Mouse (Mus musculus) hindbrain, embryonic 16.5 days (tissue): Measurements from ENCODE around the gene Odf3l1. TPM values are rescaled to one million over a fixed set of nuclear protein-coding genes. Genes with fewer than 3 reads are reported as not detected.

ENCODE experiments used
- ATAC-seq: fragments of 200-750 bp; cut with Nextera tagmentation; 2 replicates; pipeline ENCODE4 v1.8.0; 2017; ENCODE audit warnings: moderate TSS enrichment, moderate library complexity
- H3K27ac ChIP-seq: fragments of 300-500 bp; sonication (generic); 2 replicates; pipeline ENCODE4 v1.5.1; 2014; ENCODE audit warnings: low read depth, mild to moderate bottlenecking, control low read depth, low read length, moderate library complexity
- H3K27me3 ChIP-seq: fragments of 300-500 bp; sonication (generic); replicated peaks from 2 replicates; pipeline ENCODE4 v1.6.1; 2014; ENCODE audit warnings: low read length; ENCODE audit not compliant: control insufficient read depth, insufficient read depth
- H3K36me3 ChIP-seq: fragments of 300-500 bp; sonication (generic); 2 replicates; pipeline ENCODE4 v1.6.1; 2014; ENCODE audit warnings: mild to moderate bottlenecking, low read length, moderate library complexity, mixed read lengths; ENCODE audit not compliant: control insufficient read depth, insufficient read depth
- H3K4me1 ChIP-seq: fragments of 300-500 bp; sonication (generic); 2 replicates; pipeline ENCODE4 v1.6.1; 2014; ENCODE audit warnings: low read depth, low read length; ENCODE audit not compliant: control insufficient read depth, insufficient read depth
- H3K4me2 ChIP-seq: fragments of 300-500 bp; sonication (generic); 2 replicates; pipeline ENCODE4 v1.6.1; 2014; ENCODE audit warnings: mild to moderate bottlenecking, low read length, control low read depth, moderate library complexity
- H3K4me3 ChIP-seq: fragments of 300-500 bp; sonication (generic); 2 replicates; pipeline ENCODE4 v1.5.1; 2014; ENCODE audit warnings: mild to moderate bottlenecking, low read length, control low read depth, moderate library complexity
- H3K9ac ChIP-seq: fragments of 300-500 bp; sonication (generic); 2 replicates; pipeline ENCODE4 v1.6.1; 2014; ENCODE audit warnings: low read depth, mild to moderate bottlenecking, control low read depth, low read length, moderate library complexity
- H3K9me3 ChIP-seq: fragments of 300-500 bp; sonication (generic); 2 replicates; pipeline ENCODE4 v1.6.1; 2014; ENCODE audit warnings: mild to moderate bottlenecking, low read length, moderate library complexity; ENCODE audit not compliant: control insufficient read depth
- whole genome bisulfite sequencing: fragments of 180-500 bp; shearing (Covaris S2); extraction: QIAGEN DNeasy Blood & Tissue Kit; methylation state at CpG from one replicate; pipeline ENCODE4 v1.1.7; 2014; 5-methylcytosine and 5-hydroxymethylcytosine counted together
- polyA plus RNA-seq: library from polyadenylated mRNA; unstranded; fragments of >200 nt; fragmentation: Nextera tagmentation; extraction: Ambion mirVana; gene quantifications from 2 replicates; pipeline ENCODE4 v1.2.1, GENCODE M21; 2015

Odf3l1 gene
- polyA plus RNA-seq, 1 experiment from 2014 or later, result not detected

GRCm38 (mm10) chr9:56862863-56863262 is 1.6 kb downstream of the Odf3l1 start:
- no peak overlapping the region for H3K9ac ChIP-seq
- H3K27me3 ChIP-seq, result peaks cover 13% of the 10 kb centered on the region
- H3K4me2 ChIP-seq, result no peak overlapping the region
- H3K4me3 ChIP-seq, result no peak overlapping the region
- H3K36me3 ChIP-seq, result no peaks in the 10 kb centered on the region
- H3K4me1 ChIP-seq, result peaks cover 7% of the 10 kb centered on the region
- H3K9me3 ChIP-seq, result no peaks in the 10 kb centered on the region
- WGBS, result 72% methylated on average over 2 of the region's 2 CpGs
- no peak for ATAC-seq
- H3K27ac ChIP-seq, result no peak overlapping the region

- ATAC-seq, result no peak
- 59% methylated on average over 15 of the region's 15 CpGs for whole genome bisulfite sequencing
Measured at GRCm38 (mm10) chr9:56860486-56861269, 3.8 kb downstream of the Odf3l1 start.

GRCm38 (mm10) chr9:56860035-56860434 is 4.4 kb downstream of the Odf3l1 start:
- Histone ChIP-seq H3K4me3 (no peak overlapping the region), H3K36me3 (no peaks in the 10 kb centered on the region), H3K4me2 (no peak overlapping the region), H3K9ac (no peak overlapping the region; the same call in 1 of the 2 replicates), H3K4me1 (peaks cover 6% of the 10 kb centered on the region; the same call in 1 of the 2 replicates), H3K27me3 (peaks cover 4% of the 10 kb centered on the region), H3K27ac (no peak overlapping the region), H3K9me3 (no peaks in the 10 kb centered on the region)
- 76% methylated on average over 3 of the region's 3 CpGs for WGBS
- ATAC-seq, result no peak

More at GRCm38 (mm10) chr9:56860486-56861269, 3.8 kb downstream of the Odf3l1 start:
- Histone ChIP-seq H3K4me1 (peaks cover 7% of the 10 kb centered on the region; the same call in 1 of the 2 replicates), H3K27me3 (peaks cover 8% of the 10 kb centered on the region), H3K27ac (no peak overlapping the region), H3K9me3 (no peaks in the 10 kb centered on the region), H3K36me3 (no peaks in the 10 kb centered on the region), H3K9ac (no peak overlapping the region; the same call in 1 of the 2 replicates), H3K4me3 (no peak overlapping the region), H3K4me2 (no peak overlapping the region)

- Histone ChIP-seq H3K9ac (no peak overlapping the region), H3K4me2 (no peak overlapping the region), H3K36me3 (no peaks in the 10 kb centered on the region), H3K4me1 (no peaks in the 10 kb centered on the region), H3K27ac (no peak overlapping the region), H3K9me3 (no peaks in the 10 kb centered on the region), H3K4me3 (no peak overlapping the region), H3K27me3 (no peaks in the 10 kb centered on the region)
- WGBS, result 62% methylated on average over 3 of the region's 3 CpGs
- ATAC-seq, result no peak
Measured at GRCm38 (mm10) chr9:56857463-56857862, 7.0 kb downstream of the Odf3l1 start.

GRCm38 (mm10) chr9:56851778-56852177 is 12.7 kb downstream of the Odf3l1 start:
- Histone ChIP-seq H3K4me2 (no peak overlapping the region), H3K4me1 (no peaks in the 10 kb centered on the region), H3K4me3 (no peak overlapping the region), H3K9ac (0 out of 2 replicates have a peak overlapping the region, but pooled peaks have one; percentile 11), H3K27ac (no peak overlapping the region), H3K27me3 (no peaks in the 10 kb centered on the region), H3K36me3 (no peaks in the 10 kb centered on the region), H3K9me3 (no peaks in the 10 kb centered on the region)
- ATAC-seq, result peak; percentile 63
- WGBS, result 32% methylated on average over 11 of the region's 11 CpGs

- Histone ChIP-seq H3K9me3 (no peaks in the 10 kb centered on the region), H3K4me3 (no peak overlapping the region), H3K36me3 (no peaks in the 10 kb centered on the region), H3K9ac (no peak overlapping the region), H3K27ac (no peak overlapping the region), H3K27me3 (no peaks in the 10 kb centered on the region), H3K4me1 (no peaks in the 10 kb centered on the region), H3K4me2 (no peak overlapping the region)
- 83% methylated on average over 4 of the region's 4 CpGs for WGBS
- no peak for ATAC-seq
Measured at GRCm38 (mm10) chr9:56850905-56851252, 13.6 kb downstream of the Odf3l1 start.

GRCm38 (mm10) chr9:56850128-56850904 is 14.2 kb downstream of the Odf3l1 start:
- H3K4me1 ChIP-seq, result no peaks in the 10 kb centered on the region
- WGBS, result 76% methylated on average over 14 of the region's 14 CpGs
- no peak overlapping the region for H3K9ac ChIP-seq
- no peak overlapping the region for H3K4me3 ChIP-seq
- H3K9me3 ChIP-seq, result no peaks in the 10 kb centered on the region
- no peak overlapping the region for H3K27ac ChIP-seq
- no peaks in the 10 kb centered on the region for H3K36me3 ChIP-seq
- no peak for ATAC-seq
- no peaks in the 10 kb centered on the region for H3K27me3 ChIP-seq
- H3K4me2 ChIP-seq, result no peak overlapping the region

GRCm38 (mm10) chr9:56847523-56847922 is 17.0 kb downstream of the Odf3l1 start:
- ATAC-seq, result peak; percentile 72
- H3K27ac ChIP-seq, result no peak overlapping the region
- no peaks in the 10 kb centered on the region for H3K36me3 ChIP-seq
- H3K27me3 ChIP-seq, result no peaks in the 10 kb centered on the region
- no peak overlapping the region for H3K4me2 ChIP-seq
- H3K9me3 ChIP-seq, result no peaks in the 10 kb centered on the region
- H3K9ac ChIP-seq, result no peak overlapping the region
- H3K4me1 ChIP-seq, result peaks cover 6% of the 10 kb centered on the region
- H3K4me3 ChIP-seq, result no peak overlapping the region
- 20% methylated on average over 3 of the region's 3 CpGs for WGBS

- Histone ChIP-seq H3K4me3 (no peak overlapping the region), H3K9ac (no peak overlapping the region), H3K9me3 (no peaks in the 10 kb centered on the region), H3K27ac (no peak overlapping the region), H3K27me3 (no peaks in the 10 kb centered on the region), H3K4me2 (no peak overlapping the region), H3K36me3 (no peaks in the 10 kb centered on the region), H3K4me1 (peaks cover 14% of the 10 kb centered on the region)
- WGBS, result 43% methylated on average over 8 of the region's 8 CpGs
- no peak for ATAC-seq
Measured at GRCm38 (mm10) chr9:56844644-56845043, 19.8 kb downstream of the Odf3l1 start.
